Mouse (Mus musculus) hindbrain, embryonic 16.5 days (tissue): Measurements from ENCODE around the gene BC035044. TPM values are rescaled to one million over a fixed set of nuclear protein-coding genes. Genes with fewer than 3 reads are reported as not detected.
A peak's percentile ranks its signal among the peaks of the same experiment; 100 is the strongest.
"Not testable (repeated sequence)": the region's sequence is repeated elsewhere in the genome, so short reads cannot be mapped to it uniquely, and the experiment has no call there.

Source experiments
- ATAC-seq: fragments of 200-750 bp; cut with Nextera tagmentation; 2 replicates; pipeline ENCODE4 v1.8.0; 2017; ENCODE audit warnings: moderate TSS enrichment, moderate library complexity
- H3K27ac ChIP-seq: fragments of 300-500 bp; sonication (generic); 2 replicates; pipeline ENCODE4 v1.5.1; 2014; ENCODE audit warnings: low read depth, mild to moderate bottlenecking, control low read depth, low read length, moderate library complexity
- H3K27me3 ChIP-seq: fragments of 300-500 bp; sonication (generic); replicated peaks from 2 replicates; pipeline ENCODE4 v1.6.1; 2014; ENCODE audit warnings: low read length; ENCODE audit not compliant: control insufficient read depth, insufficient read depth
- H3K36me3 ChIP-seq: fragments of 300-500 bp; sonication (generic); 2 replicates; pipeline ENCODE4 v1.6.1; 2014; ENCODE audit warnings: mild to moderate bottlenecking, low read length, moderate library complexity, mixed read lengths; ENCODE audit not compliant: control insufficient read depth, insufficient read depth
- H3K4me1 ChIP-seq: fragments of 300-500 bp; sonication (generic); 2 replicates; pipeline ENCODE4 v1.6.1; 2014; ENCODE audit warnings: low read depth, low read length; ENCODE audit not compliant: control insufficient read depth, insufficient read depth
- H3K4me2 ChIP-seq: fragments of 300-500 bp; sonication (generic); 2 replicates; pipeline ENCODE4 v1.6.1; 2014; ENCODE audit warnings: mild to moderate bottlenecking, low read length, control low read depth, moderate library complexity
- H3K4me3 ChIP-seq: fragments of 300-500 bp; sonication (generic); 2 replicates; pipeline ENCODE4 v1.5.1; 2014; ENCODE audit warnings: mild to moderate bottlenecking, low read length, control low read depth, moderate library complexity
- H3K9ac ChIP-seq: fragments of 300-500 bp; sonication (generic); 2 replicates; pipeline ENCODE4 v1.6.1; 2014; ENCODE audit warnings: low read depth, mild to moderate bottlenecking, control low read depth, low read length, moderate library complexity
- H3K9me3 ChIP-seq: fragments of 300-500 bp; sonication (generic); 2 replicates; pipeline ENCODE4 v1.6.1; 2014; ENCODE audit warnings: mild to moderate bottlenecking, low read length, moderate library complexity; ENCODE audit not compliant: control insufficient read depth
- WGBS: fragments of 180-500 bp; shearing (Covaris S2); extraction: QIAGEN DNeasy Blood & Tissue Kit; methylation state at CpG from one replicate; pipeline ENCODE4 v1.1.7; 2014; 5-methylcytosine and 5-hydroxymethylcytosine counted together
- polyA plus RNA-seq: library from polyadenylated mRNA; unstranded; fragments of >200 nt; fragmentation: Nextera tagmentation; extraction: Ambion mirVana; gene quantifications from 2 replicates; pipeline ENCODE4 v1.2.1, GENCODE M21; 2015

The BC035044 gene
- polyA plus RNA-seq, 1 experiment from 2014 or later, result 0.49 TPM

DNA sequence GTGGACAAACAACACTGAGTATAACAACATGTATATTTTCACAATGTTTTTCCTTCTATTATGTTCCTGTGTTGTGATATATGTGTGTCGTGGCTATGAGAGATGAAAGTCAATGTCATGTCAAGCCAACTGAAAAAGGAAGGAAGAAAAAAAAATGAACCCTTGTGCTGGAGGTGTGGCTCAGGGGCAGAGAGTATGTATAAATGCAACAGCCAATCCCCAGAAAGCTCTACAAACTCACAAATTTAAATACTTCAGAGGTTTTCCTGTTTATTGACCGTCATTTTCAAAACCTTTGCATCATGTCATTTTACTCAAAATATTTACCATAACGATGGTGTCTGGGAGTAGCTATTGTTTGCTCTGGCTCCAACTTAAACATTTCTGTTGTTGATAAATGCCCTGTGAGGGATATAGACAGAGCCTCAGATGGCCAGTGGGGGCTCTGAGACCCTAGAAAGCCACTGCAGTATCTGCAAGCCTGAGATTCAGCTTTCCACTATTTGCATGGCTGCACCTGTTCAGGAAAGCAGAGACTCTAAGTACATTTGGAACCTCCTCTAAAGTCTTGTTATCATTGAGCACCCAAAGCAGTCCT is 4.6 kb upstream of the BC035044 start:
- H3K36me3 ChIP-seq, result no peaks in the 10 kb centered on the region
- no peaks in the 10 kb centered on the region for H3K9me3 ChIP-seq
- no peak for ATAC-seq
- no peak overlapping the region for H3K27ac ChIP-seq
- H3K4me1 ChIP-seq, result no peaks in the 10 kb centered on the region
- 81% methylated on average over 3 of the region's 3 CpGs for WGBS
- no peak overlapping the region for H3K4me3 ChIP-seq
- no peaks in the 10 kb centered on the region for H3K27me3 ChIP-seq
- no peak overlapping the region for H3K4me2 ChIP-seq
- no peak overlapping the region for H3K9ac ChIP-seq

DNA sequence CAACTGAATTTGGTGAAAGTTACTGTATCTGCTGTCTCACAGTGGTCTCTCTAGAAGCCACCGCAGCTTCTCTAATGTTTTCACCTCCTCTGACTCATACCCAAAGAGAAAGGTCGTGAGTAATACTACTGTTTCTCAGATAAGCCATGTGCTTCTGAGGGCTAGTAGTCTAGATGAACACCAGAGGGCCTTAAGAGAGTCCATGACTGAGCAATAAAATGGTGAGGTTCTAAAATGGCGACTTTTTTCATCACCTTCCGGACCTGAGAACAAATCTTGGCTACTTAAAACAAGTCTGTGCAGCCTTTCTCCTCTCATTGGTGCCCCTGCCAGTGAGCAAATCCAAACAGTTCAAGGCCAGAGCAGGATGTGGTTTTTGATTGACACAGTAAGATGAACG is 2.1 kb downstream of the BC035044 start:
- H3K36me3 ChIP-seq, result no peaks in the 10 kb centered on the region
- H3K4me2 ChIP-seq, result no peak overlapping the region
- no peaks in the 10 kb centered on the region for H3K27me3 ChIP-seq
- 83% methylated on average over 5 of the region's 5 CpGs for WGBS
- ATAC-seq, result no peak
- no peak overlapping the region for H3K4me3 ChIP-seq
- H3K4me1 ChIP-seq, result no peaks in the 10 kb centered on the region
- no peaks in the 10 kb centered on the region for H3K9me3 ChIP-seq
- H3K27ac ChIP-seq, result no peak overlapping the region
- no peak overlapping the region for H3K9ac ChIP-seq

- not testable (repeated sequence) for H3K4me3 ChIP-seq, H3K4me2 ChIP-seq, H3K9me3 ChIP-seq, H3K9ac ChIP-seq, H3K4me1 ChIP-seq, H3K27me3 ChIP-seq, ATAC-seq, H3K36me3 ChIP-seq, H3K27ac ChIP-seq
- WGBS, result 87% methylated on average over 6 of the region's 6 CpGs
These were observed 3.7 kb downstream of the BC035044 start, which contains the start of gene Clec2i for GRCm38 (mm10) chr6:128887091-128887790. Clec2i (plus strand) TSS chr6:128887588.

DNA sequence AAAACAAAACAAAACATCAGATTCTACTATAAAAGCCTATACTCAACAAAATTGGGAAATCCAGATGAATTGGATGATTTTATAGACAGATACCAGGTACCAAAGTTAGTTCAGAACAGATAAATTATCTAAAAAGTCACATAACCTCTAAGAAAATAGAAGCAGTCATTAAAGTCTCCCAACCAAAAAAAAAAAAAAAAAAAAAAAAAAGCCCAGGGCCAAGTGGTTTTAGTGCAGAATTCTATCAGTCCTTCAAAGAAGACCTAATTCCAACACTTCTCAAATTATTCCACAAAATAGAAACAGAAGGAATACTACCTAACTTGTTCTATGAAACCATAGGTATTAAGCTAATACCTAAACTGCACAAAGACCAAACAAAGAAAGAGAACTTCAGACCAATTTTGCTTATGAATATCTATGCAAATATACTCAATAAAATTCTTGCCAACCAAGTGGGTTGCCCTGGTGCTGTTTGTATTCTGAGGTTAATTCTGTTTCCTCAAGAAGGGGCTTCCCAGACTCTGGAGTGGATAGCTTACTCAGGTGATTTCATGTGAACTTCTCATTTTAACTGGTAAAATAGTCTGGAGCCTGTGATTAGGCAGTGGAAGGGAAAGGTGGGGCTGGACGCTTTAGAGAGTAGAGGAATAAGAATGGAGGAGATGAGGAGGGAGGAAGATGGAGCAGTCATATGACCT is 18.9 kb downstream of the BC035044 start:
- ATAC-seq, result no peak
- Histone ChIP-seq H3K4me3 (no peak overlapping the region), H3K9me3 (0 out of 2 replicates have a peak, but pooled peaks cover 2% of the 10 kb centered on the region), H3K27me3 (no peaks in the 10 kb centered on the region), H3K27ac (no peak overlapping the region), H3K4me2 (no peak overlapping the region), H3K4me1 (no peaks in the 10 kb centered on the region), H3K9ac (no peak overlapping the region), H3K36me3 (no peaks in the 10 kb centered on the region)
- 81% methylated on average over 1 of the region's 1 CpGs for WGBS

- ATAC-seq, result no peak
These were observed 22.1 kb downstream of the BC035044 start for GRCm38 (mm10) chr6:128868861-128869260.

GRCm38 (mm10) chr6:128857976-128858375 is 33.0 kb downstream of the BC035044 start:
- no peak overlapping the region for H3K9ac ChIP-seq
- no peak for ATAC-seq
- 95% methylated on average over 2 of the region's 2 CpGs for WGBS
- no peak overlapping the region for H3K4me2 ChIP-seq
- no peaks in the 10 kb centered on the region for H3K4me1 ChIP-seq
- no peaks in the 10 kb centered on the region for H3K27me3 ChIP-seq
- no peaks in the 10 kb centered on the region for H3K36me3 ChIP-seq
- no peak overlapping the region for H3K4me3 ChIP-seq
- H3K9me3 ChIP-seq, result no peaks in the 10 kb centered on the region
- H3K27ac ChIP-seq, result no peak overlapping the region

More at GRCm38 (mm10) chr6:128868861-128869260, 22.1 kb downstream of the BC035044 start:
- Histone ChIP-seq H3K9ac (no peak overlapping the region), H3K4me1 (no peaks in the 10 kb centered on the region), H3K27ac (no peak overlapping the region), H3K4me3 (no peak overlapping the region), H3K27me3 (no peaks in the 10 kb centered on the region), H3K9me3 (no peaks in the 10 kb centered on the region), H3K36me3 (no peaks in the 10 kb centered on the region), H3K4me2 (no peak overlapping the region)
- WGBS, result 14% methylated on average over 3 of the region's 3 CpGs

- Histone ChIP-seq H3K4me1 (no peaks in the 10 kb centered on the region), H3K27me3 (no peaks in the 10 kb centered on the region), H3K4me3 (no peak overlapping the region), H3K36me3 (no peaks in the 10 kb centered on the region), H3K9me3 (no peaks in the 10 kb centered on the region), H3K27ac (no peak overlapping the region), H3K9ac (no peak overlapping the region), H3K4me2 (no peak overlapping the region)
- WGBS, result 43% methylated on average over 5 of the region's 5 CpGs
- ATAC-seq, result peak; percentile 80
These were observed 34.7 kb downstream of the BC035044 start for GRCm38 (mm10) chr6:128856250-128856649.

DNA sequence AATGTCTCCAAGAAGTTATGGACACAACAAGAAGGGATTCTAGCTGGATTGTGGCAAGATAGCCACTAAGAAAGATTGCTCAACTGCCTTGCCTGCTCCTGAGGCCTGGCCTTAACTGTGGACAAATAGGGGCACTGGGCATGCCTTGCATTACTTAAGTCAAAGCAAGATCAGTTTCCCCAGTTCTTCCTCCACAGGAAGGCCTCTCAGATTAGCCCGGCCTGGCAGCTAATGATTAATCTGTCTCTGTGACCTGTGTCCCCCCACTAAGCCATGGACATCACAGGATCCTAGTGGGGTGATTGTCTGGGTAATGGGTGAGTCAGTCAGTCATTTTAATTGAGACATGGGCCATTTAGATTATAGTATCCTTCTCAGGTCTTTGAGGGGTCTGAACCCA is 35.4 kb downstream of the BC035044 start:
- no peak overlapping the region for H3K9ac ChIP-seq
- H3K27me3 ChIP-seq, result no peaks in the 10 kb centered on the region
- H3K9me3 ChIP-seq, result no peaks in the 10 kb centered on the region
- ATAC-seq, result no peak
- no peak overlapping the region for H3K4me2 ChIP-seq
- 60% methylated on average over 1 of the region's 1 CpGs for WGBS
- no peaks in the 10 kb centered on the region for H3K4me1 ChIP-seq
- no peak overlapping the region for H3K4me3 ChIP-seq
- H3K27ac ChIP-seq, result no peak overlapping the region
- no peaks in the 10 kb centered on the region for H3K36me3 ChIP-seq

DNA sequence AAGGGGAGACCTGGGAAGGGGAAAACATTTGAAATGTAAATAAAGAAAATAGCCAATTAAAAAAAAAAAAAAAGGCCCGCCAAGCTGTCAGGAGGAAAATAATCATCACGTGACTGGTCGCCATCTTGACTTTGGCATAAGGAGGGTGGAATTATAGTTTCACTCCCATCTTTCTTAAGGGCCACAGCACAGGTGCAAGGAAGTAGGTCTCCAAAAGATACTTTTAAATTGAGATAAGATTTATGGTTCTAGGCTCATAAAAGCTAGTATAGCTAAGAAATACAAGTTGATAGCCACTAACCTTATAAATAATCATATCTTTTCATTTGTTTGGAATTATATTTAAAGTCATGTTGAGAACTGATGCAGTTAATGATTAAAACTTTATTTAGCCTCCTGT is 36.0 kb downstream of the BC035044 start:
- H3K9me3 ChIP-seq, result no peaks in the 10 kb centered on the region
- no peak for ATAC-seq
- H3K27ac ChIP-seq, result no peak overlapping the region
- H3K9ac ChIP-seq, result no peak overlapping the region
- no peak overlapping the region for H3K4me3 ChIP-seq
- H3K27me3 ChIP-seq, result no peaks in the 10 kb centered on the region
- WGBS, result 94% methylated on average over 3 of the region's 3 CpGs
- no peak overlapping the region for H3K4me2 ChIP-seq
- no peaks in the 10 kb centered on the region for H3K4me1 ChIP-seq
- no peaks in the 10 kb centered on the region for H3K36me3 ChIP-seq
